Mouse (Mus musculus) ovary, adult 18-20 months (tissue): ENCODE results near the gene Swt1.
A peak's percentile ranks its signal among the peaks of the same experiment; 100 is the strongest.
"Not testable (repeated sequence)": the region's sequence is repeated elsewhere in the genome, so short reads cannot be mapped to it uniquely, and the experiment has no call there.

Experiments
- DNase-seq: peaks from one replicate; pipeline ENCODE4 v3.0.0; 2022; ENCODE audit warnings: low spot score, mixed read lengths

Swt1 gene

GRCm38 (mm10) chr1:151428263-151429221 is at the start of gene Swt1, which contains the start of gene Trmt1l:
Gene Swt1, minus strand, starts transcription at chr1:151428455.
Gene Trmt1l, plus strand, starts transcription at chr1:151428542.
- DNase-seq: peak; percentile 98

- not testable (repeated sequence) for DNase-seq
These were observed 44.1 kb upstream of the Swt1 start for GRCm38 (mm10) chr1:151472386-151472785.

- DNase-seq: no peak
These were observed 43.2 kb upstream of the Swt1 start for GRCm38 (mm10) chr1:151471429-151471828.

GRCm38 (mm10) chr1:151466571-151466970 is 38.3 kb upstream of the Swt1 start:
- no peak for DNase-seq

- DNase-seq: no peak
These were observed 36.7 kb upstream of the Swt1 start for GRCm38 (mm10) chr1:151464914-151465313.

- no peak for DNase-seq
These were observed 33.0 kb upstream of the Swt1 start for GRCm38 (mm10) chr1:151461265-151461664.

- no peak for DNase-seq
These were observed 28.8 kb upstream of the Swt1 start for GRCm38 (mm10) chr1:151457087-151457486.

- no peak for DNase-seq
These were observed 23.7 kb upstream of the Swt1 start for GRCm38 (mm10) chr1:151451946-151452345.

GRCm38 (mm10) chr1:151450851-151451250 is 22.6 kb upstream of the Swt1 start:
- no peak for DNase-seq

- DNase-seq: no peak
These were observed 21.6 kb upstream of the Swt1 start for GRCm38 (mm10) chr1:151449866-151450265.

GRCm38 (mm10) chr1:151435431-151435830 is 7.2 kb upstream of the Swt1 start:
- no peak for DNase-seq

GRCm38 (mm10) chr1:151429316-151429715 is 1.1 kb upstream of the Swt1 start:
- DNase-seq: no peak

- no peak for DNase-seq
These were observed 380 bp downstream of the Swt1 start for GRCm38 (mm10) chr1:151427888-151428262.

- no peak for DNase-seq
These were observed 1.2 kb downstream of the Swt1 start for GRCm38 (mm10) chr1:151426947-151427600.

GRCm38 (mm10) chr1:151422178-151422577 is 6.1 kb downstream of the Swt1 start:
- no peak for DNase-seq

- no peak for DNase-seq
These were observed 18.4 kb downstream of the Swt1 start for GRCm38 (mm10) chr1:151409827-151410226.

GRCm38 (mm10) chr1:151390029-151390428 is 38.2 kb downstream of the Swt1 start:
- no peak for DNase-seq

GRCm38 (mm10) chr1:151377353-151377752 is 50.9 kb downstream of the Swt1 start:
- no peak for DNase-seq

GRCm38 (mm10) chr1:151372823-151373222 is 55.4 kb downstream of the Swt1 start:
- no peak for DNase-seq

- DNase-seq: no peak
These were observed 56.7 kb downstream of the Swt1 start for GRCm38 (mm10) chr1:151371543-151371942.

GRCm38 (mm10) chr1:151370573-151370972 is 57.7 kb downstream of the Swt1 start:
- no peak for DNase-seq

GRCm38 (mm10) chr1:151368444-151368843 is 59.8 kb downstream of the Swt1 start:
- no peak for DNase-seq

- no peak for DNase-seq
These were observed 60.4 kb downstream of the Swt1 start for GRCm38 (mm10) chr1:151367721-151368324.
